ENCODE assay signal across 14 mouse cellular contexts in genomic region chr12:103103041-103103440, GRCm38 (mm10).
DNase-seq lines count a peak whose midpoint lies in the region; ATAC-seq lines count a peak whose summit lies in the region.
"Had no signal": no experiment of that assay in that cellular context is flagged by ENCODE, and none has a peak within 500 bp of the region (broad histone marks: within the 10 kb centered on the region; RNA-seq: fewer than 3 reads in every experiment).

No protein-coding gene starts in this region.

- no peaks in the 10 kb centered on the region for H3K9me3 ChIP-seq in intestine, embryonic 14.5 days (ENCODE audit: control insufficient read depth, low read length)
- H3K9me3 ChIP-seq in intestine, embryonic 16.5 days (ENCODE audit: control insufficient read depth, low read length) = no peaks in the 10 kb centered on the region
- H3K9me3 ChIP-seq in midbrain, embryonic 11.5 days (ENCODE audit: control insufficient read depth, low read length) = no peaks in the 10 kb centered on the region
- no peaks in the 10 kb centered on the region for H3K9me3 ChIP-seq in midbrain, embryonic 15.5 days

- H3K9ac ChIP-seq in intestine, embryonic 14.5 days (ENCODE audit: low read length) = no peak overlapping the region
- no peak overlapping the region for H3K9ac ChIP-seq in intestine, embryonic 16.5 days (ENCODE audit: low read depth, low read length)
- no peak overlapping the region for H3K9ac ChIP-seq in midbrain, embryonic 11.5 days (ENCODE audit: low read length)
- no peak overlapping the region for H3K9ac ChIP-seq in midbrain, embryonic 15.5 days

- H3K36me3 ChIP-seq in intestine, embryonic 14.5 days (ENCODE audit: control insufficient read depth, insufficient read depth, low read length) = no peaks in the 10 kb centered on the region
- no peaks in the 10 kb centered on the region for H3K36me3 ChIP-seq in intestine, embryonic 16.5 days (ENCODE audit: control insufficient read depth, insufficient read depth, low read length)
- H3K36me3 ChIP-seq in midbrain, embryonic 11.5 days (ENCODE audit: control insufficient read depth, insufficient read depth, low read length) = no peaks in the 10 kb centered on the region
- H3K36me3 ChIP-seq in midbrain, embryonic 15.5 days (replicated peaks) = peaks cover 23% of the 10 kb centered on the region
- H3K36me3 ChIP-seq: G1E had no signal

- H3K27me3 ChIP-seq in intestine, embryonic 14.5 days (replicated peaks; ENCODE audit: control insufficient read depth, insufficient read depth, low read length) = no peaks in the 10 kb centered on the region
- no peaks in the 10 kb centered on the region for H3K27me3 ChIP-seq in intestine, embryonic 16.5 days (replicated peaks; ENCODE audit: control insufficient read depth, insufficient read depth, low read length)
- no peaks in the 10 kb centered on the region for H3K27me3 ChIP-seq in midbrain, embryonic 11.5 days (ENCODE audit: control insufficient read depth, insufficient read depth, low read length)
- no peaks in the 10 kb centered on the region for H3K27me3 ChIP-seq in midbrain, embryonic 15.5 days (replicated peaks)
- H3K27me3 ChIP-seq: CH12.LX had no signal

- no peak overlapping the region for H3K27ac ChIP-seq in intestine, embryonic 14.5 days (ENCODE audit: low read depth)
- H3K27ac ChIP-seq in intestine, embryonic 16.5 days (ENCODE audit: low read length) = no peak overlapping the region
- H3K27ac ChIP-seq in midbrain, embryonic 11.5 days (ENCODE audit: low read depth, low read length) = no peak overlapping the region
- H3K27ac ChIP-seq in midbrain, embryonic 15.5 days = no peak overlapping the region

- peak; percentile 72 for DNase-seq in heart, adult 11 months
- DNase-seq in heart, adult 9 months (ENCODE audit: low spot score in 2 of 2) = no peak
- DNase-seq in intestine, embryonic 14.5 days (ENCODE audit: low spot score) = no peak
- peak; percentile 79 for DNase-seq in midbrain, embryonic 11.5 days (ENCODE audit: low spot score, missing footprints)
- DNase-seq: adrenal gland, adult 2 months; adrenal gland, adult 8-10 months; cerebellum, adult 11 months; cerebellum, adult 11-12 months; cerebellum, adult 18-20 months had no signal

- no peak for ATAC-seq in intestine, embryonic 14.5 days (replicated peaks; ENCODE audit: low FRiP score, low TSS enrichment, low read depth)
- ATAC-seq in intestine, embryonic 16.5 days = no peak
- ATAC-seq in midbrain, embryonic 11.5 days (ENCODE audit: low FRiP score) = no peak
- ATAC-seq in midbrain, embryonic 15.5 days (replicated peaks) = no peak
- ATAC-seq: Patski had no signal

- 74% methylated on average over 2 of the region's 2 CpGs for WGBS in intestine, embryonic 14.5 days
- WGBS in intestine, embryonic 16.5 days = 76% methylated on average over 2 of the region's 2 CpGs
- 86% methylated on average over 2 of the region's 2 CpGs for WGBS in midbrain, embryonic 11.5 days
- 62% methylated on average over 2 of the region's 2 CpGs for WGBS in midbrain, embryonic 15.5 days

- H3K4me1 ChIP-seq in intestine, embryonic 14.5 days (replicated peaks; ENCODE audit: control insufficient read depth, insufficient read depth, low read length) = no peaks in the 10 kb centered on the region; the same call in 1 of the 2 replicates
- no peaks in the 10 kb centered on the region for H3K4me1 ChIP-seq in intestine, embryonic 16.5 days (ENCODE audit: control insufficient read depth, insufficient read depth, low read length)
- H3K4me1 ChIP-seq in midbrain, embryonic 11.5 days (ENCODE audit: control insufficient read depth, insufficient read depth, low read length) = no peaks in the 10 kb centered on the region
- H3K4me1 ChIP-seq in midbrain, embryonic 15.5 days = no peaks in the 10 kb centered on the region

- H3K4me3 ChIP-seq in intestine, embryonic 14.5 days (ENCODE audit: low read depth, low read length) = no peak overlapping the region
- no peak overlapping the region for H3K4me3 ChIP-seq in intestine, embryonic 16.5 days (ENCODE audit: low read length)
- no peak overlapping the region for H3K4me3 ChIP-seq in midbrain, embryonic 11.5 days (ENCODE audit: low read depth, low read length)
- no peak overlapping the region for H3K4me3 ChIP-seq in midbrain, embryonic 15.5 days

- H3K4me2 ChIP-seq in intestine, embryonic 14.5 days (ENCODE audit: low read length) = 0 out of 2 replicates have a peak overlapping the region, but pooled peaks have one; percentile 20
- H3K4me2 ChIP-seq in intestine, embryonic 16.5 days (ENCODE audit: low read depth, low read length) = no peak overlapping the region
- no peak overlapping the region for H3K4me2 ChIP-seq in midbrain, embryonic 11.5 days
- H3K4me2 ChIP-seq in midbrain, embryonic 15.5 days = no peak overlapping the region

Comparison
In these comparisons a context has a peak if more than half of its experiments do, and no peak if none do; other contexts are left out.
1. DNase-seq: peak in heart, adult 11 months (single experiment) and midbrain, embryonic 11.5 days (single experiment); none in heart, adult 9 months (0 of 2) and intestine, embryonic 14.5 days (single experiment).